Mouse (Mus musculus) heart, postnatal 0 days (tissue): ENCODE data around the gene Serinc5.

Experiments
- CTCF ChIP-seq: IDR thresholded peaks from 2 replicates; pipeline ENCODE4 v1.5.1; 2016; ENCODE audit warnings: antibody characterized with exemption, control low read depth, low read depth
- EP300 ChIP-seq: IDR thresholded peaks from 2 replicates; pipeline ENCODE4 v1.6.1; 2016; ENCODE audit warnings: antibody characterized with exemption, low read depth

- TF ChIP-seq CTCF (no peak), EP300 (no peak)
Observed at GRCm38 (mm10) chr13:92708466-92708865, 97.6 kb downstream of the Serinc5 start.
